Mouse (Mus musculus) bone marrow macrophage, adult 2 months (primary cell): ENCODE results near the gene Chrnb1.

Experiments
- CTCF ChIP-seq: IDR thresholded peaks from 2 replicates; pipeline ENCODE4 v1.5.1; 2012; ENCODE audit warnings: low read depth, mild to moderate bottlenecking, low read length, moderate library complexity
- POLR2A ChIP-seq: IDR thresholded peaks from 2 replicates; pipeline ENCODE4 v1.6.1; 2012; ENCODE audit warnings: mild to moderate bottlenecking, low read depth, low read length, borderline replicate concordance

DNA sequence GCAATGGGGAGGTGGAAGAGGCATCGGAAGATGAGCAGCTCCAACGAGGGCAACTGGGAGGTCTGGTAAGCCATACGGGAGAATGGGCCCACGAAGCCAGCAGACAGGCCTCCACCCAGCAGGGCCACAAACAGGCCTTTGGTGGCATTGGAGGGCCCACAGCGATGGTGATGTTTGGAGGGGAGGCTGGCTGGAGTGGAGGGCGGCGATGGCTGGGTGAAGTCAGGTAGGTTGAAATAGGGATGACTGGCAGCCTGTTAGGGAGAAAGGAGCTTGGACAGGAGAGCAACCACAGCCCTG is 34.9 kb downstream of the Chrnb1 start:
- TF ChIP-seq CTCF = no peak
- TF ChIP-seq POLR2A = no peak
